Mouse (Mus musculus): ENCODE data around the gene Lbhd1. TPM values are rescaled to one million over a fixed set of nuclear protein-coding genes. Genes with fewer than 3 reads are reported as not detected.

Lbhd1 gene
- polyA plus RNA-seq, 2 experiments: 6.0 to 70.0 TPM

DNA sequence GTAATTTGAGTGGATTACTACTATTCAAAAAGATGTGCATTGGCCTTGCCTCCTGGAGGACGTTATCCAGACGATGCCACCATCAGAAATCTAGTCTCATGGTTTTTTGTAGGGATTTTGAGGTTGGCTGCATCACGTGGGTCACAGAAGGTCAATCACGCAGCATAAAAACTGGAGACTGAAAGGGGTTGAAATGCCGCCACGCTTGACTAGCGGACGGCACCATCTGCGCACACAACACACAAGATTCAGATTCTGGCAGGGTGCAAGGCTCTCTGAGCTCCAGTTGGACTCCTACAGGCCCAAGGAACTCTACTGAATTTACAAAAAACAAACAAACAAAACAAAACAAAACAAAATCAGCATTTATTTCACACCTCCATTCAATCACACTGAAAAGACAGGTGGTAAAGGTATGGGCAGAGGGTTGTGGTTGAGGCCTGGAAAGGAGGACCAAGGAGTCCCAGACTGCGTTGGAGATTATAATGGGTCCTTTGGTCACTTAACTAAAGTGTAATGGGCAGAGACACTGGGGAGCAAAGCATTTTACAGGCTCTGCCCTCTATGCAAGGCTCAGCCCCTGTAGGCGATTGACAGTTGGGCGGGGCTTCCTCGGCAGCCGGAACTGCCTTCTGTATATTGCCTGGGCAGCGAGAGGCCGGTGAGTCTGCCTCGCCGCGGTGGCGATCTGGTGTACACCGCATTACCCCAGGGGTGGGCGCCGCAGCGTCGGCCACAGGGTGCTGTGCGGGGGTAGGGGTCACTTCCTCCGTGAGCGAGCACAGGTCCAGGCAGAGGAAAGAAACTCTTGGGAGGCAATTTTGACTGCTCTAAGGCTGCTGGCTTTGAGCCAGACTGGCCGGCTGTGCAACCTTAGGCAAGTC is 43.4 kb upstream of the Lbhd1 start:
- Histone ChIP-seq H3K4me1 (ENCODE audit: control insufficient read depth, insufficient read depth, low read length) (peaks cover 25% of the 10 kb centered on the region), H3K36me3 (ENCODE audit: control insufficient read depth, insufficient read depth, low read length) (peaks cover 19% of the 10 kb centered on the region), H3K9ac (ENCODE audit: low read depth, low read length, severe bottlenecking) (peak overlapping the region; percentile 59), H3K4me3 (replicated peaks; ENCODE audit: low read length) (peak overlapping the region; percentile 39), H3K4me2 (replicated peaks; ENCODE audit: low read depth, low read length, severe bottlenecking) (peak overlapping the region; percentile 56), H3K27me3 (ENCODE audit: control insufficient read depth, insufficient read depth, low read length) (no peaks in the 10 kb centered on the region), H3K27ac (replicated peaks; ENCODE audit: low read depth, low read length) (no peak overlapping the region), H3K9me3 (ENCODE audit: control insufficient read depth, low read length) (no peaks in the 10 kb centered on the region)
- TF ChIP-seq POLR2A (IDR thresholded peaks at IDR 0.05; ENCODE audit: borderline replicate concordance, extremely low read depth, insufficient read depth, insufficient read length): no peak
- DNase-seq (ENCODE audit: low spot score): no peak
- no peak for ATAC-seq (ENCODE audit: low FRiP score, low read depth)
- 23% methylated on average over 29 of the region's 29 CpGs for WGBS

- Histone ChIP-seq H3K4me2 (replicated peaks; ENCODE audit: low read depth, low read length, severe bottlenecking) (peak overlapping the region; percentile 56; the same call in 1 of the 2 replicates), H3K9ac (ENCODE audit: low read depth, low read length, severe bottlenecking) (no peak overlapping the region), H3K27me3 (ENCODE audit: control insufficient read depth, insufficient read depth, low read length) (no peaks in the 10 kb centered on the region), H3K27ac (replicated peaks; ENCODE audit: low read depth, low read length) (no peak overlapping the region), H3K9me3 (ENCODE audit: control insufficient read depth, low read length) (no peaks in the 10 kb centered on the region), H3K36me3 (ENCODE audit: control insufficient read depth, insufficient read depth, low read length) (peaks cover 14% of the 10 kb centered on the region), H3K4me3 (replicated peaks; ENCODE audit: low read length) (no peak overlapping the region), H3K4me1 (ENCODE audit: control insufficient read depth, insufficient read depth, low read length) (peaks cover 25% of the 10 kb centered on the region)
- no peak for TF ChIP-seq POLR2A (IDR thresholded peaks at IDR 0.05; ENCODE audit: borderline replicate concordance, extremely low read depth, insufficient read depth, insufficient read length)
- WGBS: 89% methylated on average over 7 of the region's 7 CpGs
- no peak for DNase-seq (ENCODE audit: low spot score)
- ATAC-seq (ENCODE audit: low FRiP score, low read depth): no peak
These were observed 42.5 kb upstream of the Lbhd1 start for GRCm38 (mm10) chr19:8841012-8841411.

- no peak overlapping the region for H3K4me2 ChIP-seq (replicated peaks; ENCODE audit: low read depth, low read length, severe bottlenecking)
- no peak overlapping the region for H3K27ac ChIP-seq (replicated peaks; ENCODE audit: low read depth, low read length)
- ATAC-seq (ENCODE audit: low FRiP score, low read depth): no peak
- no peaks in the 10 kb centered on the region for H3K9me3 ChIP-seq (ENCODE audit: control insufficient read depth, low read length)
- TF ChIP-seq POLR2A (IDR thresholded peaks at IDR 0.05; ENCODE audit: borderline replicate concordance, extremely low read depth, insufficient read depth, insufficient read length): no peak
- 84% methylated on average over 6 of the region's 6 CpGs for WGBS
- no peak overlapping the region for H3K9ac ChIP-seq (ENCODE audit: low read depth, low read length, severe bottlenecking)
- H3K36me3 ChIP-seq (ENCODE audit: control insufficient read depth, insufficient read depth, low read length): peaks cover 34% of the 10 kb centered on the region
- no peak overlapping the region for H3K4me3 ChIP-seq (replicated peaks; ENCODE audit: low read length)
- DNase-seq (ENCODE audit: low spot score): no peak
- peaks cover 25% of the 10 kb centered on the region for H3K4me1 ChIP-seq (ENCODE audit: control insufficient read depth, insufficient read depth, low read length)
- no peaks in the 10 kb centered on the region for H3K27me3 ChIP-seq (ENCODE audit: control insufficient read depth, insufficient read depth, low read length)
These were observed 40.6 kb upstream of the Lbhd1 start for GRCm38 (mm10) chr19:8842961-8843360.

- Histone ChIP-seq H3K4me3 (replicated peaks; ENCODE audit: low read length) (no peak overlapping the region), H3K4me1 (ENCODE audit: control insufficient read depth, insufficient read depth, low read length) (peaks cover 9% of the 10 kb centered on the region), H3K9ac (ENCODE audit: low read depth, low read length, severe bottlenecking) (no peak overlapping the region), H3K27me3 (ENCODE audit: control insufficient read depth, insufficient read depth, low read length) (no peaks in the 10 kb centered on the region), H3K4me2 (replicated peaks; ENCODE audit: low read depth, low read length, severe bottlenecking) (no peak overlapping the region), H3K27ac (replicated peaks; ENCODE audit: low read depth, low read length) (no peak overlapping the region), H3K9me3 (ENCODE audit: control insufficient read depth, low read length) (no peaks in the 10 kb centered on the region), H3K36me3 (ENCODE audit: control insufficient read depth, insufficient read depth, low read length) (peaks cover 34% of the 10 kb centered on the region)
- ATAC-seq (ENCODE audit: low FRiP score, low read depth) (no peak), DNase-seq (ENCODE audit: low spot score) (peak; percentile 85)
- 56% methylated on average over 5 of the region's 5 CpGs for WGBS
- no peak for TF ChIP-seq POLR2A (IDR thresholded peaks at IDR 0.05; ENCODE audit: borderline replicate concordance, extremely low read depth, insufficient read depth, insufficient read length)
These were observed 39.0 kb upstream of the Lbhd1 start for GRCm38 (mm10) chr19:8844371-8845129.

GRCm38 (mm10) chr19:8848356-8848755 is 35.2 kb upstream of the Lbhd1 start:
- no peak for DNase-seq (ENCODE audit: low spot score)
- Histone ChIP-seq H3K27ac (replicated peaks; ENCODE audit: low read depth, low read length) (no peak overlapping the region), H3K9me3 (ENCODE audit: control insufficient read depth, low read length) (no peaks in the 10 kb centered on the region), H3K4me1 (ENCODE audit: control insufficient read depth, insufficient read depth, low read length) (peaks cover 8% of the 10 kb centered on the region), H3K36me3 (ENCODE audit: control insufficient read depth, insufficient read depth, low read length) (peaks cover 25% of the 10 kb centered on the region), H3K9ac (ENCODE audit: low read depth, low read length, severe bottlenecking) (no peak overlapping the region), H3K4me2 (replicated peaks; ENCODE audit: low read depth, low read length, severe bottlenecking) (no peak overlapping the region), H3K4me3 (replicated peaks; ENCODE audit: low read length) (no peak overlapping the region), H3K27me3 (ENCODE audit: control insufficient read depth, insufficient read depth, low read length) (no peaks in the 10 kb centered on the region)
- TF ChIP-seq POLR2A (IDR thresholded peaks at IDR 0.05; ENCODE audit: borderline replicate concordance, extremely low read depth, insufficient read depth, insufficient read length): no peak
- 64% methylated on average over 5 of the region's 5 CpGs for WGBS
- ATAC-seq (ENCODE audit: low FRiP score, low read depth): no peak

Measured in limb, embryonic 14.5 days (tissue).